Mouse (Mus musculus): Measurements from ENCODE around the gene Rassf8. TPM values are rescaled to one million over a fixed set of nuclear protein-coding genes. Genes with fewer than 3 reads are reported as not detected.
A peak's percentile ranks its signal among the peaks of the same experiment; 100 is the strongest.

The Rassf8 gene
- polyA plus RNA-seq, 1 experiment from 2014 or later: 10.3 TPM

GRCm38 (mm10) chr6:145826305-145826704 lies 79.8 kb downstream of the Rassf8 start:
- no peak for ATAC-seq (ENCODE audit: insufficient number of reproducible peaks, low FRiP score, low TSS enrichment, low read depth)
- no peaks in the 10 kb centered on the region for H3K36me3 ChIP-seq (ENCODE audit: control insufficient read depth, insufficient read depth, low read length)
- H3K4me2 ChIP-seq (ENCODE audit: low read depth, severe bottlenecking): no peak overlapping the region
- no peak for DNase-seq (ENCODE audit: low spot score)
- no peak overlapping the region for H3K4me3 ChIP-seq (ENCODE audit: low read depth, low read length)
- no peaks in the 10 kb centered on the region; the same call in 1 of the 2 replicates for H3K9me3 ChIP-seq (ENCODE audit: control insufficient read depth, low read length)
- no peaks in the 10 kb centered on the region for H3K27me3 ChIP-seq (ENCODE audit: control insufficient read depth, insufficient read depth, low read length)
- 91% methylated on average over 4 of the region's 4 CpGs for WGBS
- 0 out of 2 replicates have a peak, but pooled peaks cover 3% of the 10 kb centered on the region for H3K4me1 ChIP-seq (ENCODE audit: control insufficient read depth, insufficient read depth, low read length)
- H3K9ac ChIP-seq (ENCODE audit: low read length): no peak overlapping the region
- H3K27ac ChIP-seq (replicated peaks; ENCODE audit: low read depth, low read length): no peak overlapping the region

DNA sequence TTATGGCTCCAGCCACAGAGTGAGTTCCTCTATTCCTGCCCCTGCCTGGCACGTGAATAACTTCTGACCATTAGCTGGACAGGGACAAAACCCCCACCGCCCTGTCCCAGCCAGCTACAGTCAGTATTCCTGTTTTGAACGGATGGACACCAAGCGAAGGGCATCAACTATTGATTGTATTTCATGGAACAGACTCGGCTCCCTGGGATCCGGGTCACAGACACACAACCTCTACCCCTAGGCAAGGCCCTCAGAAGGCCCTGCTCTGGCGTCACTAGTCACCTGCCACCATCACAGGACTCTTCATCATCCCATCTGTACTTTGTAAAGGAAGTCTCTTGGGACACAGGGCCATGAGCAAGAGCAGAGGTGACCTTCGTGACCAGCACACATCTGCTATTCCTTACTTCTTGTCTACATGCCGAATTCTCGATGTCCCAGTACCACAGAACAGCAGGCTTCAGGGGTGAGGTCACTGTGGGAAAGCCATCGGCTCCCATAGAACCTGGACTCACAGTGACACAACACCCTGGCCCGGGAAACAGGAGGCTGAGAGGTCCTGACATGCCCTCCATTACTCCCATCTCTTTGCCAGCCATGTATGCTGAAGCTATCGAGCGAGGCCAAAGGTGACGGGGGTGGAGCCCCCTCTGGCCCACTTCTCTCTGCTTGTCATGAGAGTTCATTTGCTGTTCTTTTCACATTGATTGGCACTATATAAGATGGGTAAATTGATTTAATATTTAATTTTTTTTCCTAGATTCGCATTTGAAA lies 82.7 kb downstream of the Rassf8 start:
- Histone ChIP-seq H3K9me3 (ENCODE audit: control insufficient read depth, low read length) (no peaks in the 10 kb centered on the region; the same call in 1 of the 2 replicates), H3K27me3 (ENCODE audit: control insufficient read depth, insufficient read depth, low read length) (no peaks in the 10 kb centered on the region), H3K36me3 (ENCODE audit: control insufficient read depth, insufficient read depth, low read length) (no peaks in the 10 kb centered on the region), H3K9ac (ENCODE audit: low read length) (no peak overlapping the region), H3K27ac (replicated peaks; ENCODE audit: low read depth, low read length) (no peak overlapping the region), H3K4me2 (ENCODE audit: low read depth, severe bottlenecking) (no peak overlapping the region), H3K4me1 (ENCODE audit: control insufficient read depth, insufficient read depth, low read length) (no peaks in the 10 kb centered on the region), H3K4me3 (ENCODE audit: low read depth, low read length) (no peak overlapping the region)
- DNase-seq (ENCODE audit: low spot score) (no peak), ATAC-seq (ENCODE audit: insufficient number of reproducible peaks, low FRiP score, low TSS enrichment, low read depth) (no peak)
- 75% methylated on average over 16 of the region's 16 CpGs for WGBS

DNA sequence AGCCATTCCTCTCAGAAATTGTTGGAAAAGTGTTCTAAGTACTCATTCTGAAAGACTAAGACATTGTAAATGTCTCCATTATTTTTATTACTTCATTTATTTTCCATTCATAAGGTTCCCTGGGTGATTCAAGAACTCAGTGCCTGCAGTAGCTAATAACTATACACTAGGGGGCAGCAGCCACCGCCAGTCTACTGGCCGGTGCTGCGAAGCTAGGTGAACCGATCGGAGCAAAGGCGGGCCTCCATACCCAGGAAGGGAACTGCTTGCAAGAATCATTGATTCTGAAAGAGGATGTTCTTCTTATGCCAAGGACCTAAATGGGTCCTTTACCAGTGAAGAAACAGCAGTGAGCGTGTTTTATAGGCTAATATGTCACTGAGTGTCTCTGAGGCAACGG lies 83.6 kb downstream of the Rassf8 start:
- no peak overlapping the region for H3K27ac ChIP-seq (replicated peaks; ENCODE audit: low read depth, low read length)
- no peaks in the 10 kb centered on the region for H3K4me1 ChIP-seq (ENCODE audit: control insufficient read depth, insufficient read depth, low read length)
- H3K27me3 ChIP-seq (ENCODE audit: control insufficient read depth, insufficient read depth, low read length): no peaks in the 10 kb centered on the region
- no peak overlapping the region for H3K4me3 ChIP-seq (ENCODE audit: low read depth, low read length)
- ATAC-seq (ENCODE audit: insufficient number of reproducible peaks, low FRiP score, low TSS enrichment, low read depth) (peak; percentile 54; the same call in 1 of the 2 replicates), DNase-seq (ENCODE audit: low spot score) (peak; percentile 78)
- no peak overlapping the region for H3K4me2 ChIP-seq (ENCODE audit: low read depth, severe bottlenecking)
- H3K9me3 ChIP-seq (ENCODE audit: control insufficient read depth, low read length): no peaks in the 10 kb centered on the region; the same call in 1 of the 2 replicates
- no peak overlapping the region for H3K9ac ChIP-seq (ENCODE audit: low read length)
- H3K36me3 ChIP-seq (ENCODE audit: control insufficient read depth, insufficient read depth, low read length): no peaks in the 10 kb centered on the region
- 20% methylated on average over 8 of the region's 8 CpGs for WGBS

DNA sequence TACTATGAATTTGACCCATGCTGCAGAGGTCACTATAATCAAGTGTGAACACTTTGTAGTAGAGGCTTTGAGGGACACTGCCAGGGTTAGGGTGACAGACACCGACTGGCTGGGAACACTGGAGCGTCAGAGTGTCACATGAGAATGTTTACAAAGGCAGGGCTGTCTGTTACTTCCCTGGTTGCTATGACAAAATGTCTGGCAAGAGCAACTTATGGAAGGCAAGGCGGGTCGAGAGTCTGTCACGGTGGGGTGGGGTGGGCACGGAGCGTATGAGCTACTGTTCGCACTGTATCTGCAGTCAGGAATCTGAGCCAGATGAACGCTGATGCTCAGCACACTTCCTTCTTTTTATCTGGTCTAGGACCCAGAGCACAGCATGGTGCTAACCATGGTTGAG lies 84.1 kb downstream of the Rassf8 start:
- DNase-seq (ENCODE audit: low spot score) (no peak), ATAC-seq (ENCODE audit: insufficient number of reproducible peaks, low FRiP score, low TSS enrichment, low read depth) (no peak)
- Histone ChIP-seq H3K9ac (ENCODE audit: low read length) (no peak overlapping the region), H3K4me2 (ENCODE audit: low read depth, severe bottlenecking) (no peak overlapping the region), H3K36me3 (ENCODE audit: control insufficient read depth, insufficient read depth, low read length) (no peaks in the 10 kb centered on the region), H3K9me3 (ENCODE audit: control insufficient read depth, low read length) (no peaks in the 10 kb centered on the region), H3K4me3 (ENCODE audit: low read depth, low read length) (no peak overlapping the region), H3K4me1 (ENCODE audit: control insufficient read depth, insufficient read depth, low read length) (no peaks in the 10 kb centered on the region), H3K27ac (replicated peaks; ENCODE audit: low read depth, low read length) (no peak overlapping the region), H3K27me3 (ENCODE audit: control insufficient read depth, insufficient read depth, low read length) (no peaks in the 10 kb centered on the region)
- WGBS: 59% methylated on average over 9 of the region's 9 CpGs

GRCm38 (mm10) chr6:145832927-145833326 lies 86.4 kb downstream of the Rassf8 start:
- WGBS: 78% methylated on average over 8 of the region's 8 CpGs
- no peak for ATAC-seq (ENCODE audit: insufficient number of reproducible peaks, low FRiP score, low TSS enrichment, low read depth)

GRCm38 (mm10) chr6:145835359-145835758 lies 88.8 kb downstream of the Rassf8 start:
- Histone ChIP-seq H3K4me2 (ENCODE audit: low read depth, severe bottlenecking) (no peak overlapping the region), H3K36me3 (ENCODE audit: control insufficient read depth, insufficient read depth, low read length) (no peaks in the 10 kb centered on the region), H3K9ac (ENCODE audit: low read length) (no peak overlapping the region), H3K27me3 (ENCODE audit: control insufficient read depth, insufficient read depth, low read length) (no peaks in the 10 kb centered on the region), H3K9me3 (ENCODE audit: control insufficient read depth, low read length) (no peaks in the 10 kb centered on the region), H3K4me3 (ENCODE audit: low read depth, low read length) (no peak overlapping the region), H3K27ac (replicated peaks; ENCODE audit: low read depth, low read length) (no peak overlapping the region), H3K4me1 (ENCODE audit: control insufficient read depth, insufficient read depth, low read length) (no peaks in the 10 kb centered on the region)
- WGBS: 47% methylated on average over 6 of the region's 6 CpGs
- ATAC-seq (ENCODE audit: insufficient number of reproducible peaks, low FRiP score, low TSS enrichment, low read depth) (no peak), DNase-seq (ENCODE audit: low spot score) (no peak)

More at GRCm38 (mm10) chr6:145832927-145833326, 86.4 kb downstream of the Rassf8 start:
- DNase-seq (ENCODE audit: low spot score): no peak
- H3K9me3 ChIP-seq (ENCODE audit: control insufficient read depth, low read length): no peaks in the 10 kb centered on the region
- no peaks in the 10 kb centered on the region for H3K27me3 ChIP-seq (ENCODE audit: control insufficient read depth, insufficient read depth, low read length)
- no peak overlapping the region for H3K27ac ChIP-seq (replicated peaks; ENCODE audit: low read depth, low read length)
- no peak overlapping the region for H3K9ac ChIP-seq (ENCODE audit: low read length)
- no peak overlapping the region for H3K4me3 ChIP-seq (ENCODE audit: low read depth, low read length)
- H3K4me2 ChIP-seq (ENCODE audit: low read depth, severe bottlenecking): no peak overlapping the region
- H3K4me1 ChIP-seq (ENCODE audit: control insufficient read depth, insufficient read depth, low read length): no peaks in the 10 kb centered on the region
- no peaks in the 10 kb centered on the region for H3K36me3 ChIP-seq (ENCODE audit: control insufficient read depth, insufficient read depth, low read length)

DNA sequence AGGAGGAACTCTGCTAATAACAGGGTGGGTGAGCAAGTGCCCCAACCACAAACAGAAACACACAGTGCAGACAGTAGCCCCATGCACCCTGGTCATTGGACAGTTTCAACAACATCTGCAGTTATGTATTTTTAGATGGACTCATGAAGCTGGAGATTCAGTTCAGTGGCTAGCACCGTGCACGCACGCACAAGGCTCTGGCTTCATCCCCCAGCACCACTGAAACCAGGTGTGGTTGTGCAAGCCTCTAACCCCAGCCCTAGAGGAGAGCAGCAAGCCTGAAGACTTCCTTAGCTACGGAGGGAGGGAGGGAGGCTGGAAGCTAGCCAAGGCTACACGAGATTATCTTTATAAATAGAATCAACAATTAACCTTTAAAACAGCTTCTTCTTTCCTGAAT lies 99.1 kb downstream of the Rassf8 start:
- ATAC-seq (ENCODE audit: insufficient number of reproducible peaks, low FRiP score, low TSS enrichment, low read depth): no peak
- H3K36me3 ChIP-seq (ENCODE audit: control insufficient read depth, insufficient read depth, low read length): no peaks in the 10 kb centered on the region
- WGBS: 87% methylated on average over 5 of the region's 5 CpGs
- DNase-seq (ENCODE audit: low spot score): no peak
- no peak overlapping the region for H3K4me2 ChIP-seq (ENCODE audit: low read depth, severe bottlenecking)
- H3K4me3 ChIP-seq (ENCODE audit: low read depth, low read length): no peak overlapping the region
- H3K9me3 ChIP-seq (ENCODE audit: control insufficient read depth, low read length): no peaks in the 10 kb centered on the region
- no peak overlapping the region for H3K27ac ChIP-seq (replicated peaks; ENCODE audit: low read depth, low read length)
- H3K27me3 ChIP-seq (ENCODE audit: control insufficient read depth, insufficient read depth, low read length): no peaks in the 10 kb centered on the region
- no peak overlapping the region for H3K9ac ChIP-seq (ENCODE audit: low read length)
- H3K4me1 ChIP-seq (ENCODE audit: control insufficient read depth, insufficient read depth, low read length): no peaks in the 10 kb centered on the region

GRCm38 (mm10) chr6:145846076-145846475 lies 99.5 kb downstream of the Rassf8 start:
- Histone ChIP-seq H3K36me3 (ENCODE audit: control insufficient read depth, insufficient read depth, low read length) (no peaks in the 10 kb centered on the region), H3K9ac (ENCODE audit: low read length) (no peak overlapping the region), H3K27me3 (ENCODE audit: control insufficient read depth, insufficient read depth, low read length) (no peaks in the 10 kb centered on the region), H3K9me3 (ENCODE audit: control insufficient read depth, low read length) (no peaks in the 10 kb centered on the region), H3K4me2 (ENCODE audit: low read depth, severe bottlenecking) (no peak overlapping the region), H3K27ac (replicated peaks; ENCODE audit: low read depth, low read length) (no peak overlapping the region), H3K4me1 (ENCODE audit: control insufficient read depth, insufficient read depth, low read length) (no peaks in the 10 kb centered on the region), H3K4me3 (ENCODE audit: low read depth, low read length) (no peak overlapping the region)
- ATAC-seq (ENCODE audit: insufficient number of reproducible peaks, low FRiP score, low TSS enrichment, low read depth) (no peak), DNase-seq (ENCODE audit: low spot score) (no peak)
- WGBS: 92% methylated on average over 1 of the region's 1 CpGs

DNA sequence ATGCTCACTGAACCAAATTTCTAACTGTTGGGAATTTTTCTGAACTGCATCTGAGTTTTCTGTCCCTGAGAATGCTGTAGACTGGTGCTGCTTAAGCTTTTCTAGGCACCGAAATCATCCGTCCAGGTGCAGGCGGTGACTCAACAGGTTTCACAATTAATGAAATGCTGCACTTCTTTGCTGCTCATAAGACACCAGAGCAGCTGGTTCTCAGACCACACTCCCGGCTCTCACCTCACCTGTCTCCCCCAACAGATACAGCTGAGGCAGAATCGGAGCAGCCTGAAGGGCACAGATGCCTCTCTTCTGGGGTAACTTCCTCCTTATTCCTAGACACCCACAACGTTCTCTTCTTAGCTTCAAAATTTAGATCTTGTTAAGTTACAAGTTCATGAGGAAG lies 100.4 kb downstream of the Rassf8 start:
- H3K9me3 ChIP-seq (ENCODE audit: control insufficient read depth, low read length): no peaks in the 10 kb centered on the region
- no peak overlapping the region for H3K4me2 ChIP-seq (ENCODE audit: low read depth, severe bottlenecking)
- H3K27ac ChIP-seq (replicated peaks; ENCODE audit: low read depth, low read length): no peak overlapping the region
- ATAC-seq (ENCODE audit: insufficient number of reproducible peaks, low FRiP score, low TSS enrichment, low read depth): no peak
- no peak for DNase-seq (ENCODE audit: low spot score)
- H3K9ac ChIP-seq (ENCODE audit: low read length): no peak overlapping the region
- no peaks in the 10 kb centered on the region for H3K4me1 ChIP-seq (ENCODE audit: control insufficient read depth, insufficient read depth, low read length)
- 84% methylated on average over 6 of the region's 6 CpGs for WGBS
- no peak overlapping the region for H3K4me3 ChIP-seq (ENCODE audit: low read depth, low read length)
- no peaks in the 10 kb centered on the region for H3K27me3 ChIP-seq (ENCODE audit: control insufficient read depth, insufficient read depth, low read length)
- H3K36me3 ChIP-seq (ENCODE audit: control insufficient read depth, insufficient read depth, low read length): no peaks in the 10 kb centered on the region
